Mouse (Mus musculus) liver, adult 2 months (tissue): ENCODE results near the gene Nuak2.

Experiments
- CTCF ChIP-seq: fragments of 200-500 bp; IDR thresholded peaks from 2 replicates; pipeline ENCODE4 v1.5.1; 2011; ENCODE audit warnings: low read depth, low read length, control low read depth
- POLR2A ChIP-seq: fragments of 200-500 bp; IDR thresholded peaks from 2 replicates; pipeline ENCODE4 v1.6.1; 2011; ENCODE audit warnings: low read length, control low read depth; ENCODE audit not compliant: insufficient read depth; ENCODE audit errors: extremely low read depth

DNA sequence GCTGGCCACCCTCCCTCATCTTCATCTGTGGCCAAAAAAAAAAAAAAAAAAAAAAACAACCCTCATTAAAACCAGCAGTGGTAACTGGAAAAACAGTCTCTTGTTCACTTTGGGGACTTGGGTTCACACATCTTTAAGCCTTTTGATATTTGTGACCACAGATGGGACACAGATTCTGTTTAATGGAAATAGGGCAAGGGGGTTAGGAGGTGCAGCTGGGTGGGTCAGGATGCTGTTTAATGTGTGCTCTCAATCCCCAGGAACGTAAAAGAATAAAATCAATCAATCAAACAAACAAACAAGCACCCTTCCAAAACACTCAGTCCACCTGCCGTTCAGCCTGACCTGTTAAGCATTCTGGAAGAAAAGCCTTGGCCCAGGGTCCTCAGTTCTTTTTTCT lies 17.3 kb downstream of the Nuak2 start:
- TF ChIP-seq CTCF = no peak
- TF ChIP-seq POLR2A = no peak
